Mouse (Mus musculus): ENCODE results near the gene Tsga10ip. TPM values are rescaled to one million over a fixed set of nuclear protein-coding genes. Genes with fewer than 3 reads are reported as not detected.

The Tsga10ip gene
- polyA plus RNA-seq, 1 experiment from 2014 or later: not detected

- Histone ChIP-seq H3K27ac (no peak overlapping the region), H3K27me3 (no peaks in the 10 kb centered on the region), H3K36me3 (peaks cover 44% of the 10 kb centered on the region), H3K9me3 (no peaks in the 10 kb centered on the region), H3K9ac (no peak overlapping the region), H3K4me3 (peak overlapping the region; percentile 81; the same call in 1 of the 2 replicates), H3K4me1 (peaks cover 40% of the 10 kb centered on the region), H3K4me2 (peak overlapping the region; percentile 83; the same call in 1 of the 2 replicates)
- ATAC-seq (ENCODE audit: insufficient number of reproducible peaks, low FRiP score, low TSS enrichment, low read depth): no peak
- WGBS: 83% methylated on average over 9 of the region's 9 CpGs
These were observed 20.6 kb upstream of the Tsga10ip start for GRCm38 (mm10) chr19:5422895-5423443.

- ATAC-seq (ENCODE audit: insufficient number of reproducible peaks, low FRiP score, low TSS enrichment, low read depth): no peak
- Histone ChIP-seq H3K9ac (no peak overlapping the region), H3K27me3 (no peaks in the 10 kb centered on the region), H3K4me1 (peaks cover 39% of the 10 kb centered on the region), H3K27ac (no peak overlapping the region), H3K4me3 (no peak overlapping the region), H3K36me3 (peaks cover 48% of the 10 kb centered on the region), H3K9me3 (no peaks in the 10 kb centered on the region), H3K4me2 (no peak overlapping the region)
- 87% methylated on average over 10 of the region's 10 CpGs for WGBS
These were observed 19.9 kb upstream of the Tsga10ip start for GRCm38 (mm10) chr19:5422267-5422666.

GRCm38 (mm10) chr19:5421784-5422183 is 19.5 kb upstream of the Tsga10ip start:
- 88% methylated on average over 5 of the region's 5 CpGs for WGBS
- no peak overlapping the region for H3K4me3 ChIP-seq
- ATAC-seq (ENCODE audit: insufficient number of reproducible peaks, low FRiP score, low TSS enrichment, low read depth): no peak
- H3K4me2 ChIP-seq: no peak overlapping the region
- no peak overlapping the region for H3K27ac ChIP-seq
- no peak overlapping the region for H3K9ac ChIP-seq
- peaks cover 44% of the 10 kb centered on the region for H3K36me3 ChIP-seq
- peaks cover 35% of the 10 kb centered on the region for H3K4me1 ChIP-seq
- H3K27me3 ChIP-seq: no peaks in the 10 kb centered on the region
- no peaks in the 10 kb centered on the region for H3K9me3 ChIP-seq

GRCm38 (mm10) chr19:5420579-5420978 is 18.3 kb upstream of the Tsga10ip start:
- H3K9me3 ChIP-seq: no peaks in the 10 kb centered on the region
- H3K27ac ChIP-seq: no peak overlapping the region
- H3K4me3 ChIP-seq: no peak overlapping the region
- no peak overlapping the region for H3K9ac ChIP-seq
- 90% methylated on average over 6 of the region's 6 CpGs for WGBS
- H3K27me3 ChIP-seq: no peaks in the 10 kb centered on the region
- ATAC-seq (ENCODE audit: insufficient number of reproducible peaks, low FRiP score, low TSS enrichment, low read depth): no peak
- H3K36me3 ChIP-seq: peaks cover 36% of the 10 kb centered on the region
- no peak overlapping the region for H3K4me2 ChIP-seq
- H3K4me1 ChIP-seq: peaks cover 23% of the 10 kb centered on the region

GRCm38 (mm10) chr19:5419630-5420029 is 17.3 kb upstream of the Tsga10ip start:
- H3K4me1 ChIP-seq: peaks cover 23% of the 10 kb centered on the region
- ATAC-seq (ENCODE audit: insufficient number of reproducible peaks, low FRiP score, low TSS enrichment, low read depth): no peak
- no peak overlapping the region for H3K9ac ChIP-seq
- 88% methylated on average over 9 of the region's 9 CpGs for WGBS
- no peak overlapping the region for H3K27ac ChIP-seq
- no peaks in the 10 kb centered on the region for H3K27me3 ChIP-seq
- no peak overlapping the region for H3K4me2 ChIP-seq
- H3K4me3 ChIP-seq: no peak overlapping the region
- no peaks in the 10 kb centered on the region for H3K9me3 ChIP-seq
- peaks cover 36% of the 10 kb centered on the region for H3K36me3 ChIP-seq

GRCm38 (mm10) chr19:5418750-5419466 is 16.6 kb upstream of the Tsga10ip start:
- ATAC-seq (ENCODE audit: insufficient number of reproducible peaks, low FRiP score, low TSS enrichment, low read depth): no peak
- Histone ChIP-seq H3K27me3 (no peaks in the 10 kb centered on the region), H3K4me1 (peaks cover 21% of the 10 kb centered on the region), H3K9me3 (no peaks in the 10 kb centered on the region), H3K4me2 (no peak overlapping the region), H3K36me3 (peaks cover 36% of the 10 kb centered on the region), H3K9ac (no peak overlapping the region), H3K4me3 (no peak overlapping the region), H3K27ac (no peak overlapping the region)
- 93% methylated on average over 8 of the region's 8 CpGs for WGBS

- H3K27ac ChIP-seq: no peak overlapping the region
- H3K36me3 ChIP-seq: peaks cover 7% of the 10 kb centered on the region
- H3K4me1 ChIP-seq: no peaks in the 10 kb centered on the region
- no peak overlapping the region for H3K4me2 ChIP-seq
- no peak for ATAC-seq (ENCODE audit: insufficient number of reproducible peaks, low FRiP score, low TSS enrichment, low read depth)
- no peaks in the 10 kb centered on the region for H3K9me3 ChIP-seq
- H3K4me3 ChIP-seq: no peak overlapping the region
- 67% methylated on average over 2 of the region's 2 CpGs for WGBS
- H3K27me3 ChIP-seq: no peaks in the 10 kb centered on the region
- H3K9ac ChIP-seq: no peak overlapping the region
These were observed 12.2 kb upstream of the Tsga10ip start for GRCm38 (mm10) chr19:5414534-5414957.

GRCm38 (mm10) chr19:5413840-5414239 is 11.5 kb upstream of the Tsga10ip start:
- H3K9ac ChIP-seq: no peak overlapping the region
- H3K27ac ChIP-seq: no peak overlapping the region
- WGBS: 75% methylated on average over 4 of the region's 4 CpGs
- H3K27me3 ChIP-seq: no peaks in the 10 kb centered on the region
- no peak for ATAC-seq (ENCODE audit: insufficient number of reproducible peaks, low FRiP score, low TSS enrichment, low read depth)
- peaks cover 5% of the 10 kb centered on the region; the same call in 1 of the 2 replicates for H3K36me3 ChIP-seq
- no peaks in the 10 kb centered on the region for H3K9me3 ChIP-seq
- H3K4me3 ChIP-seq: no peak overlapping the region
- no peak overlapping the region for H3K4me2 ChIP-seq
- peaks cover 4% of the 10 kb centered on the region; the same call in 1 of the 2 replicates for H3K4me1 ChIP-seq

- ATAC-seq (ENCODE audit: insufficient number of reproducible peaks, low FRiP score, low TSS enrichment, low read depth): no peak
- H3K9me3 ChIP-seq: no peaks in the 10 kb centered on the region
- no peak overlapping the region for H3K9ac ChIP-seq
- peaks cover 19% of the 10 kb centered on the region for H3K4me1 ChIP-seq
- WGBS: 55% methylated on average over 5 of the region's 5 CpGs
- no peak overlapping the region for H3K27ac ChIP-seq
- no peak overlapping the region for H3K4me2 ChIP-seq
- no peaks in the 10 kb centered on the region for H3K27me3 ChIP-seq
- no peak overlapping the region for H3K4me3 ChIP-seq
- no peaks in the 10 kb centered on the region for H3K36me3 ChIP-seq
These were observed 9.6 kb upstream of the Tsga10ip start for GRCm38 (mm10) chr19:5411961-5412360.

- H3K27ac ChIP-seq: no peak overlapping the region
- H3K9me3 ChIP-seq: no peaks in the 10 kb centered on the region
- no peak overlapping the region for H3K4me3 ChIP-seq
- no peak overlapping the region for H3K9ac ChIP-seq
- ATAC-seq (ENCODE audit: insufficient number of reproducible peaks, low FRiP score, low TSS enrichment, low read depth): no peak
- H3K4me2 ChIP-seq: no peak overlapping the region
- H3K27me3 ChIP-seq: no peaks in the 10 kb centered on the region
- peaks cover 23% of the 10 kb centered on the region for H3K4me1 ChIP-seq
- WGBS: 82% methylated on average over 5 of the region's 5 CpGs
- H3K36me3 ChIP-seq: no peaks in the 10 kb centered on the region
These were observed 8.3 kb upstream of the Tsga10ip start for GRCm38 (mm10) chr19:5410641-5411040.

GRCm38 (mm10) chr19:5409068-5409467 is 6.7 kb upstream of the Tsga10ip start:
- H3K9ac ChIP-seq: no peak overlapping the region
- WGBS: 42% methylated on average over 5 of the region's 5 CpGs
- H3K9me3 ChIP-seq: no peaks in the 10 kb centered on the region
- H3K4me2 ChIP-seq: no peak overlapping the region
- no peaks in the 10 kb centered on the region for H3K27me3 ChIP-seq
- no peak overlapping the region for H3K4me3 ChIP-seq
- H3K36me3 ChIP-seq: no peaks in the 10 kb centered on the region
- no peak for ATAC-seq (ENCODE audit: insufficient number of reproducible peaks, low FRiP score, low TSS enrichment, low read depth)
- H3K27ac ChIP-seq: peak overlapping the region; percentile 18
- peaks cover 23% of the 10 kb centered on the region for H3K4me1 ChIP-seq

- H3K27me3 ChIP-seq: no peaks in the 10 kb centered on the region
- no peak overlapping the region for H3K4me3 ChIP-seq
- ATAC-seq (ENCODE audit: insufficient number of reproducible peaks, low FRiP score, low TSS enrichment, low read depth): no peak
- no peaks in the 10 kb centered on the region for H3K9me3 ChIP-seq
- H3K4me2 ChIP-seq: no peak overlapping the region
- peaks cover 23% of the 10 kb centered on the region for H3K4me1 ChIP-seq
- no peak overlapping the region for H3K9ac ChIP-seq
- H3K36me3 ChIP-seq: no peaks in the 10 kb centered on the region
- WGBS: 86% methylated on average over 13 of the region's 13 CpGs
- H3K27ac ChIP-seq: peak overlapping the region; percentile 18
These were observed 6.0 kb upstream of the Tsga10ip start for GRCm38 (mm10) chr19:5408057-5409001.
